Mouse (Mus musculus) midbrain, embryonic 12.5 days (tissue): Measurements from ENCODE around the gene Hrasls. TPM values are rescaled to one million over a fixed set of nuclear protein-coding genes. Genes with fewer than 3 reads are reported as not detected.
A peak's percentile ranks its signal among the peaks of the same experiment; 100 is the strongest.

Experiments
- ATAC-seq: fragments of 200-750 bp; cut with Nextera tagmentation; 2 replicates; pipeline ENCODE4 v1.8.0; 2017; ENCODE audit warnings: low read depth, moderate TSS enrichment, moderate library complexity; ENCODE audit not compliant: low FRiP score
- H3K27ac ChIP-seq: fragments of 300-500 bp; sonication (generic); replicated peaks from 2 replicates; pipeline ENCODE4 v1.5.1; 2016; ENCODE audit warnings: mild to moderate bottlenecking
- H3K27me3 ChIP-seq: fragments of 300-500 bp; sonication (generic); 2 replicates; pipeline ENCODE4 v1.6.1; 2016; ENCODE audit warnings: mild to moderate bottlenecking
- H3K36me3 ChIP-seq: fragments of 300-500 bp; sonication (generic); 2 replicates; pipeline ENCODE4 v1.6.1; 2016
- H3K4me1 ChIP-seq: fragments of 300-500 bp; sonication (generic); 2 replicates; pipeline ENCODE4 v1.6.1; 2016
- H3K4me2 ChIP-seq: fragments of 300-500 bp; sonication (generic); replicated peaks from 2 replicates; pipeline ENCODE4 v1.6.1; 2016; ENCODE audit warnings: mild to moderate bottlenecking, moderate library complexity
- H3K4me3 ChIP-seq: fragments of 300-500 bp; sonication (generic); 2 replicates; pipeline ENCODE4 v1.5.1; 2016; ENCODE audit warnings: mild to moderate bottlenecking
- H3K9ac ChIP-seq: fragments of 300-500 bp; sonication (generic); replicated peaks from 2 replicates; pipeline ENCODE4 v1.6.1; 2016; ENCODE audit warnings: mild to moderate bottlenecking, moderate library complexity
- H3K9me3 ChIP-seq: fragments of 300-500 bp; sonication (generic); 2 replicates; pipeline ENCODE4 v1.6.1; 2016; ENCODE audit warnings: mild to moderate bottlenecking
- WGBS: fragments of 180-500 bp; shearing (Covaris S2); methylation state at CpG from one replicate; pipeline ENCODE4 v1.1.7; 2016; 5-methylcytosine and 5-hydroxymethylcytosine counted together
- polyA plus RNA-seq: library from polyadenylated mRNA; unstranded; fragments of >200 nt; fragmentation: Nextera tagmentation; extraction: Ambion mirVana; gene quantifications from 2 replicates; pipeline ENCODE4 v1.2.1, GENCODE M21; 2016

Hrasls gene
- 0.78 and 1.3 TPM in 2 replicates for polyA plus RNA-seq

GRCm38 (mm10) chr16:29209605-29210411, at the start of gene Hrasls:
Hrasls (plus strand) TSS chr16:29209695.
- Histone ChIP-seq H3K4me2 (peak within 1 kb of the TSS; percentile 87), H3K36me3 (no peaks in the 10 kb centered on the region), H3K4me3 (peak within 1 kb of the TSS; percentile 50), H3K27ac (no peak within 1 kb of the TSS), H3K9me3 (no peaks in the 10 kb centered on the region), H3K27me3 (peaks cover 25% of the 10 kb centered on the region), H3K4me1 (0 out of 2 replicates have a peak, but pooled peaks cover 6% of the 10 kb centered on the region), H3K9ac (peak within 1 kb of the TSS; percentile 59)
- ATAC-seq: peak; percentile 76
- WGBS: 2% methylated on average over 36 of the region's 39 CpGs

DNA sequence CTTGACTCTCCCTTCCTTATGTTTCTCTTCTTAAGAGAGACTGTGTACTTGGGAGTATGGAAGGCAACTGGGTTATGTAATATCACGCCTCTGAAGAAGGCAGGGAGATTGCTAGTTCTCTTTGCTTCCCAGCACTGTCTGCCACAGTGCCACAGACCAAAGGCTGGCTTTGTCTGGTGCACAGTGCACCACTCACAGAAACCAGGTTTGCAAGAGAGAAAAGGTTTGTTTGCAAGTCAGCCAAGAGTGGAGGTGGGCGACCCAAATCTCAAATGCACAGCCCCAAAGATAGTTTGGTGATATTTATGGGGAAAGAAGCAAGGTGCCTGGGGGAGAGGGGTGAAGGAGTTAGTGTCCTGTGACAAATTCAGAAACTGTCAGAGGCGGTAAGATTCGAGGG, 47.2 kb upstream of the Hrasls start:
- no peak overlapping the region for H3K27ac ChIP-seq
- no peaks in the 10 kb centered on the region for H3K4me1 ChIP-seq
- no peaks in the 10 kb centered on the region for H3K36me3 ChIP-seq
- no peak overlapping the region for H3K4me2 ChIP-seq
- H3K27me3 ChIP-seq: no peaks in the 10 kb centered on the region
- ATAC-seq: no peak
- no peak overlapping the region for H3K9ac ChIP-seq
- WGBS: 87% methylated on average over 4 of the region's 4 CpGs
- H3K4me3 ChIP-seq: no peak overlapping the region
- no peaks in the 10 kb centered on the region for H3K9me3 ChIP-seq

GRCm38 (mm10) chr16:29167051-29167450, 42.4 kb upstream of the Hrasls start:
- WGBS: 74% methylated on average over 4 of the region's 4 CpGs
- no peaks in the 10 kb centered on the region for H3K4me1 ChIP-seq
- H3K9me3 ChIP-seq: no peaks in the 10 kb centered on the region
- H3K36me3 ChIP-seq: no peaks in the 10 kb centered on the region
- no peak overlapping the region for H3K4me3 ChIP-seq
- H3K27ac ChIP-seq: no peak overlapping the region
- ATAC-seq: no peak
- H3K27me3 ChIP-seq: no peaks in the 10 kb centered on the region
- no peak overlapping the region for H3K4me2 ChIP-seq
- H3K9ac ChIP-seq: no peak overlapping the region

DNA sequence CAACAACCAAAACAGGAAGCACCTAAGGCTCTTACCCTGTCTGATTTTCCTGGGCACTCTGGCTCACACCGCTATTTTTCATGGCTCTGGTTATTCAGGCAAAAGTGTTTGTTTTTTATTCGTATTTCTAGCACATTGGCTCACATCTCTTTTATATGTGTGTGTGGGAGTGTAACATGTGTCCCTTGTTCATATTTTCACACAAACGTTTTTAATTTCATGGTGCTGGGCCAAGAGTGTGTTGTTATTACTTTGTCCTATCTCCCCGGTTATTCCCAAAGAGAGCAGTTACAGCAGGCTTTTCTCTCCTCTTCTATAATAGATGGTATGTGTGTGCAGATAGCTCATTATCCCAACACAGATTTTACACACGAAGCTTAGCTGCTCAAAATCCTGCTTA, 37.8 kb upstream of the Hrasls start:
- 84% methylated on average over 5 of the region's 5 CpGs for WGBS
- H3K4me2 ChIP-seq: no peak overlapping the region
- no peak overlapping the region for H3K27ac ChIP-seq
- ATAC-seq: no peak
- no peaks in the 10 kb centered on the region for H3K4me1 ChIP-seq
- H3K36me3 ChIP-seq: no peaks in the 10 kb centered on the region
- no peak overlapping the region for H3K4me3 ChIP-seq
- H3K9me3 ChIP-seq: no peaks in the 10 kb centered on the region
- no peaks in the 10 kb centered on the region for H3K27me3 ChIP-seq
- no peak overlapping the region for H3K9ac ChIP-seq

DNA sequence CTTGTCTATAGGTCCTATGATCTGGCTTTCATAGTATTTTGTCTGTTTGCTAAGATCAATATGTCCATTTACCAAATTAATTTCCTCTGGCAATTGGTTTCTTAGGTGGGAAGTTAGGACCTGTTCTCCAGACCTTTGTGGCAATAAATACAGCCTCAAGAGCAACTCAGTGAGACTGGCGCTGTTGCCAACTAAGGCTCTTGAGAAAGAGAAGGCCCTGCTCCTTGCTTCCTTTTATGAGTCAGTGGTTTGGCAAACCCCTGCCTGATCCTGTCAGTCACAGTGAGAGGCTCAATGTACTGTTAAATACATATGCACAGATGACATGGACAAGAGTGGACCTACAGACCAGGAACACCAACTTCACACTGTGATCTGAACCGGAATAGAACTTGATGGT, 36.3 kb upstream of the Hrasls start:
- H3K27ac ChIP-seq: no peak overlapping the region
- no peaks in the 10 kb centered on the region for H3K9me3 ChIP-seq
- no peak overlapping the region for H3K4me2 ChIP-seq
- WGBS: 93% methylated on average over 2 of the region's 2 CpGs
- no peak for ATAC-seq
- H3K36me3 ChIP-seq: no peaks in the 10 kb centered on the region
- no peaks in the 10 kb centered on the region for H3K4me1 ChIP-seq
- H3K9ac ChIP-seq: no peak overlapping the region
- no peaks in the 10 kb centered on the region for H3K27me3 ChIP-seq
- H3K4me3 ChIP-seq: no peak overlapping the region

GRCm38 (mm10) chr16:29174831-29175350, 34.6 kb upstream of the Hrasls start:
- no peak for ATAC-seq
- H3K4me2 ChIP-seq: no peak overlapping the region
- H3K4me1 ChIP-seq: no peaks in the 10 kb centered on the region
- H3K9ac ChIP-seq: no peak overlapping the region
- 69% methylated on average over 6 of the region's 6 CpGs for WGBS
- no peaks in the 10 kb centered on the region for H3K9me3 ChIP-seq
- H3K36me3 ChIP-seq: no peaks in the 10 kb centered on the region
- H3K27ac ChIP-seq: no peak overlapping the region
- H3K4me3 ChIP-seq: no peak overlapping the region
- H3K27me3 ChIP-seq: no peaks in the 10 kb centered on the region

DNA sequence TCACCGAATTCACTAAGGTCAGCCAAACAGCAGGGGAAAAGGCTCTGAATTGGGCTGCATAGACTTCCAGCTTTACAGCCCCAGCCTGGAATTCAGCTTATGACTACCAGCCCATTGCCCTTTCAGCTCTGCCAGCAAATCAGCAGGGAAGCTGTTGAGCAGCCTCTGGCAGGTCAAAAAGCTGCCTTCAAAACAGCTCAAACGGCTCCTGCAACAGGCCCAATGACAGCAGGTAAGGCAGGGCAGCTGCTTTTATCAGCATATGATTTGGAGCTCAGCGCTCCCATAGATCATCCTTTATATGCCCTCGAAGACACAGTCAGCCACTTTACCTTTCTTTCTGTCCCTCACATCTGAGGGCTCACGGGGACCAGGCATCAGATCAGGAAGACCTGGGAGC, 16.6 kb upstream of the Hrasls start:
- Histone ChIP-seq H3K4me2 (no peak overlapping the region), H3K9me3 (no peaks in the 10 kb centered on the region), H3K4me3 (no peak overlapping the region), H3K36me3 (no peaks in the 10 kb centered on the region), H3K27me3 (no peaks in the 10 kb centered on the region), H3K4me1 (no peaks in the 10 kb centered on the region), H3K27ac (no peak overlapping the region), H3K9ac (no peak overlapping the region)
- WGBS: 43% methylated on average over 5 of the region's 5 CpGs
- no peak for ATAC-seq

DNA sequence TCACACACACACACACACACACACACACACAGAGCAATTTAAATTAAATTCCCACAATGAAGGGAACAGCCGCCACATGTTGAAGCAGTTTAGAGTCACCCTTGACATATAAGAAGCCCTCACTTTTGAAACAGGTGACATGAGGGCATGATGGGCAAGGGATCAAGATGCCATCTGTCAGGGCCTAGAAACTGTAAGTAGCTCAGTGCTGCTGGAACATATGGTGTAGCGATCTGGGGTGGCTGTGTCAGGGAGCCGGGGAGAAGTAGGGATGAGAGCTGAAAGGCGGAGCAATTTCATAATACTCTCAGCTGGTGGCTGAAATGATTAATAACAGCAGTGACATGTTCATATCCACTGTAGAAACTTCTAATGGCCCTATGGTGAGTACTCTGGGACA, 15.5 kb upstream of the Hrasls start:
- no peak for ATAC-seq
- no peak overlapping the region for H3K4me2 ChIP-seq
- no peaks in the 10 kb centered on the region; the same call in 1 of the 2 replicates for H3K27me3 ChIP-seq
- H3K4me1 ChIP-seq: no peaks in the 10 kb centered on the region
- whole genome bisulfite sequencing: 64% methylated on average over 4 of the region's 4 CpGs
- no peaks in the 10 kb centered on the region for H3K9me3 ChIP-seq
- H3K4me3 ChIP-seq: no peak overlapping the region
- H3K36me3 ChIP-seq: no peaks in the 10 kb centered on the region
- H3K9ac ChIP-seq: no peak overlapping the region
- H3K27ac ChIP-seq: no peak overlapping the region

GRCm38 (mm10) chr16:29195156-29195555, 14.3 kb upstream of the Hrasls start:
- no peak for ATAC-seq
- WGBS: 80% methylated on average over 1 of the region's 1 CpGs
- no peaks in the 10 kb centered on the region; the same call in 1 of the 2 replicates for H3K27me3 ChIP-seq
- H3K9ac ChIP-seq: no peak overlapping the region
- H3K4me1 ChIP-seq: no peaks in the 10 kb centered on the region
- no peak overlapping the region for H3K4me2 ChIP-seq
- H3K27ac ChIP-seq: no peak overlapping the region
- H3K4me3 ChIP-seq: no peak overlapping the region
- no peaks in the 10 kb centered on the region for H3K36me3 ChIP-seq
- no peaks in the 10 kb centered on the region for H3K9me3 ChIP-seq

GRCm38 (mm10) chr16:29198461-29198860, 11.0 kb upstream of the Hrasls start:
- Histone ChIP-seq H3K4me3 (no peak overlapping the region), H3K9me3 (no peaks in the 10 kb centered on the region), H3K4me2 (no peak overlapping the region), H3K27me3 (no peaks in the 10 kb centered on the region; the same call in 1 of the 2 replicates), H3K36me3 (no peaks in the 10 kb centered on the region), H3K9ac (no peak overlapping the region), H3K4me1 (no peaks in the 10 kb centered on the region), H3K27ac (no peak overlapping the region)
- WGBS: 12% methylated on average over 5 of the region's 5 CpGs
- ATAC-seq: no peak

DNA sequence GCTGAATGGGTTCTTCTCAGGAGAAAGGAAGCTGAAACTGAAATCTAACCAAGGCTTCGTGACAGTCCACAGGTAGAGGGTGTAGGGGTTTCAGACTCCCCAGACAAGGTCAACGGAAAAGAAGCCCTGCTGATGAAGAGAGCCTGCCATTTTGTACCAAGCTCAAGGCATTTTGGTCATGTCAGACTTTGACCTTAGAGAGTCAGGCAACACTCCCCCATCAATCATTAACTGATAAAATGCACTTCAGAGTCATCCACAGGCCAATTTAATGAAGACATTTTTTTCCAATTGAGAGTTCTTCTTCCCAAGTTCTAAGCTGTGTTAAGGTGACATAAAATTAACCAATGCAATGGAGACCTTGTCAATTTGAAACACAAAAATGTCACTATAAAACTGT, 8.3 kb upstream of the Hrasls start:
- WGBS: 85% methylated on average over 2 of the region's 2 CpGs
- Histone ChIP-seq H3K4me3 (no peak overlapping the region), H3K4me1 (no peaks in the 10 kb centered on the region), H3K4me2 (no peak overlapping the region), H3K9me3 (no peaks in the 10 kb centered on the region), H3K27ac (no peak overlapping the region), H3K9ac (no peak overlapping the region), H3K27me3 (no peaks in the 10 kb centered on the region; the same call in 1 of the 2 replicates), H3K36me3 (no peaks in the 10 kb centered on the region)
- no peak for ATAC-seq

- H3K4me3 ChIP-seq: no peak overlapping the region
- H3K36me3 ChIP-seq: no peaks in the 10 kb centered on the region
- no peak overlapping the region for H3K4me2 ChIP-seq
- 71% methylated on average over 7 of the region's 7 CpGs for WGBS
- H3K9me3 ChIP-seq: no peaks in the 10 kb centered on the region
- H3K27ac ChIP-seq: no peak overlapping the region
- H3K9ac ChIP-seq: no peak overlapping the region
- no peaks in the 10 kb centered on the region for H3K4me1 ChIP-seq
- H3K27me3 ChIP-seq: peaks cover 11% of the 10 kb centered on the region
- no peak for ATAC-seq
Observed at GRCm38 (mm10) chr16:29204875-29205274, 4.6 kb upstream of the Hrasls start.
